Mouse (Mus musculus): ENCODE results near the gene Olfr398. TPM values are rescaled to one million over a fixed set of nuclear protein-coding genes. Genes with fewer than 3 reads are reported as not detected.

Olfr398 gene
- not detected in 2 replicates for polyA plus RNA-seq (2012; rRNA removed)

DNA sequence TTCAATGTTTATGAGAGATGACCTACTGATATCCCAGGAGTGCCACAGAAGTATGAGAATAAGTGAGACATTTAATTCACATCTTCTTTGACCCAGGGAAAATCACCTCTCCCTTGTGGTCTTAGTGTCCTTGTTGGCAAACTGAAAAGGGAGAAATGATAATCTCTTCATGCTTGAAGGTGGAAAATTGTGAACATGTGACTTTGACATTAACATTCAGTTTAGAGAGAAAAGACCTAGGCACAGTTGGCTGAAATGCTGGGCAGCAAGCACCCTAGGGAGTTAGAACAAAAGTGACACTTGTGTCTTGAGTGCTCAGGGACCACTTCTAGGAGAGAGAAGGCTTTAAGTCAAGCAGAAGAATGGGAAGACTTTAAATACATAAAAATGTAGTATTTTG lies at the start of gene Olfr398:
Gene Olfr398 (minus strand): TSS at position 101 of the 400 bp plus-strand sequence.

DNA sequence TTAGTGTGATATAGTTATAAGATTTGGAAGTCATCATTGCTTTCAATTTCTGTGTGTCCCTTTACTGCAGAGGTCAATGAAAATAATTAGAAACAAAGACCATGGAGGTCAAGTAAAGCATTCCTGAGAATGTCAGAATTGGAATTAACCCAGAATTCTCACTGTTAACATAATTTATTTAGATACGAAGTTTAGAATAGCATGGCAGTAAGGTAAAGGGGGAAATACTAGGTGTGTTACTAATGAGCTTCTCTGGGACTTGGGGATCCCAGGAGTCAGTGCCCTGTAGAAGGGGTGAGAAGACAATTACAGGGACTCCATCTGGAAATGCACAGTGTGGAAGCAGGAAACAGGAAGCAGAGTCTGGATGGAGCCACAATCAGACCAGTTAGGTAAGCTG lies 29.7 kb downstream of the Olfr398 start, which contains the start of gene Olfr397:
Gene Olfr397 (plus strand): TSS at position 301 of the 400 bp plus-strand sequence.

GRCm38 (mm10) chr11:73936377-73936776 lies 53.8 kb downstream of the Olfr398 start, which contains the start of gene Olfr23:
TSS of gene Olfr23 (plus strand) at chr11:73936677.

Other genes starting within 250 kb of the Olfr398 start
- gene Olfr389, start 209.7 kb downstream of the Olfr398 start, polyA plus RNA-seq (2012; rRNA removed): not detected in 2 replicates
- gene Olfr390, start 207.4 kb downstream of the Olfr398 start, polyA plus RNA-seq (2012; rRNA removed): not detected in 2 replicates
- not detected in 2 replicates for gene Olfr391-ps, start 187.4 kb downstream of the Olfr398 start, polyA plus RNA-seq (2012; rRNA removed)
- not detected in 2 replicates for gene Olfr392, start 173.4 kb downstream of the Olfr398 start, polyA plus RNA-seq (2012; rRNA removed)
- gene Olfr393, start 139.0 kb downstream of the Olfr398 start, polyA plus RNA-seq (2012; rRNA removed): not detected in 2 replicates
- gene Olfr394, start 99.6 kb downstream of the Olfr398 start, polyA plus RNA-seq (2012; rRNA removed): not detected in 2 replicates
- gene Olfr395, start 81.1 kb downstream of the Olfr398 start, polyA plus RNA-seq (2012; rRNA removed): not detected in 2 replicates
- gene Olfr23, start 53.7 kb downstream of the Olfr398 start, polyA plus RNA-seq (2012; rRNA removed): not detected in 2 replicates
- gene Olfr397, start 29.6 kb downstream of the Olfr398 start, polyA plus RNA-seq (2012; rRNA removed): not detected in 2 replicates
- not detected in 2 replicates for gene Olfr139, start 66.1 kb upstream of the Olfr398 start, polyA plus RNA-seq (2012; rRNA removed)
- not detected in 2 replicates for gene Olfr399, start 66.2 kb upstream of the Olfr398 start, polyA plus RNA-seq (2012; rRNA removed)
- not detected in 2 replicates for gene Zfp616, start 79.5 kb upstream of the Olfr398 start, polyA plus RNA-seq (2012; rRNA removed)
- not detected in 2 replicates for gene Olfr401, start 123.3 kb upstream of the Olfr398 start, polyA plus RNA-seq (2012; rRNA removed)
- not detected in 2 replicates for gene Olfr402, start 163.1 kb upstream of the Olfr398 start, polyA plus RNA-seq (2012; rRNA removed)
- gene Olfr403, start 195.8 kb upstream of the Olfr398 start, polyA plus RNA-seq (2012; rRNA removed): not detected in 2 replicates
- not detected in 2 replicates for gene Olfr43, start 221.0 kb upstream of the Olfr398 start, polyA plus RNA-seq (2012; rRNA removed)